Comparison of ENCODE assay signal across 10 mouse cellular contexts in genomic region chr3:92903640-92904039, GRCm38 (mm10). TPM values are rescaled to one million over a fixed set of nuclear protein-coding genes. Genes with fewer than 3 reads are reported as not detected.
A peak's percentile ranks its signal among the peaks of the same experiment; 100 is the strongest.
DNase-seq lines count a peak whose midpoint lies in the region; ATAC-seq and TF ChIP-seq lines count a peak whose summit lies in the region.
"Had no signal": no experiment of that assay in that cellular context is flagged by ENCODE, and none has a peak within 500 bp of the region (broad histone marks: within the 10 kb centered on the region; RNA-seq: fewer than 3 reads in every experiment).

No protein-coding gene starts in this region.

- no peaks in the 10 kb centered on the region for H3K4me1 ChIP-seq in intestine, postnatal 0 days (replicated peaks; ENCODE audit: control insufficient read depth, insufficient read depth, low read length)
- H3K4me1 ChIP-seq in intestine, embryonic 16.5 days (ENCODE audit: control insufficient read depth, insufficient read depth, low read length): no peaks in the 10 kb centered on the region
- no peaks in the 10 kb centered on the region for H3K4me1 ChIP-seq in ES-E14 (ENCODE audit: control insufficient read depth in 2 of 2, insufficient read depth in 2 of 2, low read length in 2 of 2, poor library complexity in 1 of 2)
- no peaks in the 10 kb centered on the region for H3K4me1 ChIP-seq in cortical plate, adult 2 months (ENCODE audit: control insufficient read depth, insufficient read depth, low read length)
- no peaks in the 10 kb centered on the region for H3K4me1 ChIP-seq in midbrain, embryonic 13.5 days (replicated peaks)

- TF ChIP-seq POLR2A in cortical plate, adult 2 months (IDR thresholded peaks at IDR 0.05; ENCODE audit: extremely low read depth, insufficient read depth, low read length): no peak

- no peak for ATAC-seq in intestine, postnatal 0 days
- no peak for ATAC-seq in intestine, embryonic 16.5 days
- 0 out of 2 replicates have a peak, but pooled peaks have one; percentile 55 for ATAC-seq in midbrain, embryonic 13.5 days

- H3K27ac ChIP-seq in intestine, postnatal 0 days (ENCODE audit: low read depth, low read length): no peak overlapping the region
- no peak overlapping the region for H3K27ac ChIP-seq in intestine, embryonic 16.5 days (ENCODE audit: low read length)
- no peak overlapping the region for H3K27ac ChIP-seq in ES-E14 (ENCODE audit: insufficient read depth, low read depth, low read length, poor library complexity, severe bottlenecking)
- H3K27ac ChIP-seq in cortical plate, adult 2 months (ENCODE audit: insufficient read depth, low read length): no peak overlapping the region
- no peak overlapping the region for H3K27ac ChIP-seq in midbrain, embryonic 13.5 days

- H3K4me3 ChIP-seq in intestine, postnatal 0 days (ENCODE audit: low read depth, low read length): no peak overlapping the region
- H3K4me3 ChIP-seq in intestine, embryonic 16.5 days (ENCODE audit: low read length): no peak overlapping the region
- H3K4me3 ChIP-seq in ES-E14 (ENCODE audit: insufficient read depth in 1 of 2, low read depth in 1 of 2, low read length in 2 of 2, poor library complexity in 1 of 2, severe bottlenecking in 1 of 2): no peak overlapping the region
- no peak overlapping the region for H3K4me3 ChIP-seq in cortical plate, adult 2 months (ENCODE audit: insufficient read depth, low read length)
- H3K4me3 ChIP-seq in midbrain, embryonic 13.5 days (replicated peaks): no peak overlapping the region

- no peaks in the 10 kb centered on the region for H3K36me3 ChIP-seq in intestine, postnatal 0 days (ENCODE audit: control insufficient read depth, insufficient read depth)
- no peaks in the 10 kb centered on the region for H3K36me3 ChIP-seq in intestine, embryonic 16.5 days (ENCODE audit: control insufficient read depth, insufficient read depth, low read length)
- H3K36me3 ChIP-seq in ES-E14 (ENCODE audit: control insufficient read depth, insufficient read depth, low read length, poor library complexity, severe bottlenecking): no peaks in the 10 kb centered on the region
- H3K36me3 ChIP-seq in midbrain, embryonic 13.5 days: no peaks in the 10 kb centered on the region

- H3K4me2 ChIP-seq in intestine, postnatal 0 days (replicated peaks; ENCODE audit: low read depth): no peak overlapping the region
- H3K4me2 ChIP-seq in intestine, embryonic 16.5 days (ENCODE audit: low read depth, low read length): no peak overlapping the region
- H3K4me2 ChIP-seq in midbrain, embryonic 13.5 days (replicated peaks): no peak overlapping the region

- WGBS in intestine, postnatal 0 days: 21% methylated on average over 4 of the region's 4 CpGs
- 26% methylated on average over 4 of the region's 4 CpGs for WGBS in intestine, embryonic 16.5 days
- 39% methylated on average over 4 of the region's 4 CpGs for WGBS in midbrain, embryonic 13.5 days

- no peaks in the 10 kb centered on the region for H3K9me3 ChIP-seq in intestine, postnatal 0 days (ENCODE audit: control insufficient read depth)
- H3K9me3 ChIP-seq in intestine, embryonic 16.5 days (ENCODE audit: control insufficient read depth, low read length): no peaks in the 10 kb centered on the region
- no peaks in the 10 kb centered on the region for H3K9me3 ChIP-seq in ES-E14 (ENCODE audit: control insufficient read depth, insufficient read depth, low read depth, low read length)
- H3K9me3 ChIP-seq in midbrain, embryonic 13.5 days: no peaks in the 10 kb centered on the region

- peak; percentile 42 for DNase-seq in ES-E14 (ENCODE audit: low read depth, low spot score)
- DNase-seq in spleen, postnatal 36 days (ENCODE audit: low spot score in 2 of 2): no peak
- no peak for DNase-seq in adrenal gland, adult 8-10 months
- DNase-seq in layer of hippocampus, postnatal 36 days: no peak
- DNase-seq: gastrocnemius, postnatal 36 days had no signal

- H3K27me3 ChIP-seq in intestine, postnatal 0 days (replicated peaks; ENCODE audit: control insufficient read depth, insufficient read depth, low read length): no peaks in the 10 kb centered on the region
- H3K27me3 ChIP-seq in intestine, embryonic 16.5 days (replicated peaks; ENCODE audit: control insufficient read depth, insufficient read depth, low read length): no peaks in the 10 kb centered on the region
- H3K27me3 ChIP-seq in midbrain, embryonic 13.5 days: no peaks in the 10 kb centered on the region

- H3K9ac ChIP-seq in intestine, postnatal 0 days (ENCODE audit: low read depth, low read length): no peak overlapping the region
- H3K9ac ChIP-seq in intestine, embryonic 16.5 days (ENCODE audit: low read depth, low read length): no peak overlapping the region
- H3K9ac ChIP-seq in ES-E14 (ENCODE audit: insufficient read depth, low read depth, low read length, poor library complexity, severe bottlenecking): no peak overlapping the region
- no peak overlapping the region for H3K9ac ChIP-seq in midbrain, embryonic 13.5 days (replicated peaks)

- in situ Hi-C loops in ES-E14 (cut with MboI; ENCODE audit: low sequenced_read_pairs in 2 of 2, unreplicated experiment in 2 of 2): loop anchor here in 1 of 2 experiments (25.0 kb wide), 1 partner anchor 134 kb away; no protein-coding TSS in a partner anchor

- TF ChIP-seq CTCF in intestine, postnatal 0 days (IDR thresholded peaks at IDR 0.05; ENCODE audit: low read depth): peak; percentile 58
- peak; percentile 27; the same call in 1 of the 2 replicates for TF ChIP-seq CTCF in cortical plate, adult 2 months (IDR thresholded peaks at IDR 0.05; ENCODE audit: extremely low read depth, insufficient read depth, low read length)

TF ChIP-seq in ES-E14, 5 proteins besides CTCF, POLR2A, EP300 and RAD21:
- no peak for TF ChIP-seq MAFK (IDR thresholded peaks at IDR 0.05; ENCODE audit: insufficient read depth, low read depth, low read length)
- TF ChIP-seq ZC3H11A (IDR thresholded peaks at IDR 0.05; ENCODE audit: borderline replicate concordance, low read depth, low read length): no peak
- no peak for TF ChIP-seq ZNF384 (IDR thresholded peaks at IDR 0.05; ENCODE audit: low read depth, low read length)
- TF ChIP-seq CHD2 (IDR thresholded peaks at IDR 0.05; ENCODE audit: low read depth, low read length): no peak
- TF ChIP-seq HCFC1 (IDR thresholded peaks at IDR 0.05; ENCODE audit: borderline replicate concordance, insufficient read depth, low read length): no peak
TF ChIP-seq in ES-E14: peak in this region for 0.

RNA-seq across cellular contexts. Expression of gene Lce3a, which starts 22.4 kb away (rescaled TPM):
- not detected in 2 replicates for polyA plus RNA-seq in intestine, postnatal 0 days (2015; fragmentation: Nextera tagmentation; extraction: Ambion mirVana)
- not detected in 2 replicates for polyA plus RNA-seq in intestine, embryonic 16.5 days (2015; fragmentation: Nextera tagmentation; extraction: Ambion mirVana)
- not detected in 2 replicates for total RNA-seq in ES-E14 (2012; rRNA removed)
- polyA plus RNA-seq in cortical plate, adult 2 months (2012; rRNA removed): not detected in 2 replicates
- not detected in 2 replicates for polyA plus RNA-seq in midbrain, embryonic 13.5 days (2015; fragmentation: Nextera tagmentation; extraction: Ambion mirVana)
- not detected for total RNA-seq in adrenal gland, adult 8-10 months (2022)
- total RNA-seq in layer of hippocampus, postnatal 36 days (2021): not detected
- total RNA-seq: gastrocnemius, postnatal 36 days; neutrophil, adult 5-6 weeks had no signal

RNA-seq across cellular contexts. Expression of gene Lce3b, which starts 29.1 kb away (rescaled TPM):
- not detected in 2 replicates for polyA plus RNA-seq in intestine, postnatal 0 days (2015; fragmentation: Nextera tagmentation; extraction: Ambion mirVana)
- not detected in 2 replicates for polyA plus RNA-seq in intestine, embryonic 16.5 days (2015; fragmentation: Nextera tagmentation; extraction: Ambion mirVana)
- total RNA-seq in ES-E14 (2012; rRNA removed): not detected in 2 replicates
- polyA plus RNA-seq in cortical plate, adult 2 months (2012; rRNA removed): not detected in 2 replicates
- polyA plus RNA-seq in midbrain, embryonic 13.5 days (2015; fragmentation: Nextera tagmentation; extraction: Ambion mirVana): not detected in 2 replicates
- not detected for total RNA-seq in adrenal gland, adult 8-10 months (2022)
- not detected for total RNA-seq in layer of hippocampus, postnatal 36 days (2021)
- total RNA-seq: gastrocnemius, postnatal 36 days; neutrophil, adult 5-6 weeks had no signal

RNA-seq across cellular contexts. Expression of gene 2310050C09Rik, which starts 33.6 kb away (rescaled TPM):
- not detected in 2 replicates for polyA plus RNA-seq in intestine, postnatal 0 days (2015; fragmentation: Nextera tagmentation; extraction: Ambion mirVana)
- not detected in 2 replicates for polyA plus RNA-seq in intestine, embryonic 16.5 days (2015; fragmentation: Nextera tagmentation; extraction: Ambion mirVana)
- not detected in 2 replicates for total RNA-seq in ES-E14 (2012; rRNA removed)
- not detected in 2 replicates for polyA plus RNA-seq in cortical plate, adult 2 months (2012; rRNA removed)
- polyA plus RNA-seq in midbrain, embryonic 13.5 days (2015; fragmentation: Nextera tagmentation; extraction: Ambion mirVana): not detected in 2 replicates
- total RNA-seq in adrenal gland, adult 8-10 months (2022): not detected
- total RNA-seq in layer of hippocampus, postnatal 36 days (2021): not detected
- total RNA-seq: gastrocnemius, postnatal 36 days; neutrophil, adult 5-6 weeks had no signal

RNA-seq across cellular contexts. Expression of gene Lce3c, which starts 40.6 kb away (rescaled TPM):
- not detected in 2 replicates for polyA plus RNA-seq in intestine, postnatal 0 days (2015; fragmentation: Nextera tagmentation; extraction: Ambion mirVana)
- polyA plus RNA-seq in intestine, embryonic 16.5 days (2015; fragmentation: Nextera tagmentation; extraction: Ambion mirVana): not detected in 2 replicates
- not detected in 2 replicates for total RNA-seq in ES-E14 (2012; rRNA removed)
- polyA plus RNA-seq in cortical plate, adult 2 months (2012; rRNA removed): not detected in 2 replicates
- polyA plus RNA-seq in midbrain, embryonic 13.5 days (2015; fragmentation: Nextera tagmentation; extraction: Ambion mirVana): not detected in 2 replicates
- not detected for total RNA-seq in adrenal gland, adult 8-10 months (2022)
- not detected for total RNA-seq in layer of hippocampus, postnatal 36 days (2021)
- total RNA-seq: gastrocnemius, postnatal 36 days; neutrophil, adult 5-6 weeks had no signal

RNA-seq across cellular contexts. Expression of gene Lce1l, which starts 52.6 kb away (rescaled TPM):
- polyA plus RNA-seq in intestine, postnatal 0 days (2015; fragmentation: Nextera tagmentation; extraction: Ambion mirVana): not detected in 2 replicates
- not detected in 2 replicates for polyA plus RNA-seq in intestine, embryonic 16.5 days (2015; fragmentation: Nextera tagmentation; extraction: Ambion mirVana)
- not detected in 2 replicates for total RNA-seq in ES-E14 (2012; rRNA removed)
- polyA plus RNA-seq in cortical plate, adult 2 months (2012; rRNA removed): not detected in 2 replicates
- not detected in 2 replicates for polyA plus RNA-seq in midbrain, embryonic 13.5 days (2015; fragmentation: Nextera tagmentation; extraction: Ambion mirVana)
- not detected for total RNA-seq in adrenal gland, adult 8-10 months (2022)
- total RNA-seq in layer of hippocampus, postnatal 36 days (2021): not detected
- total RNA-seq: gastrocnemius, postnatal 36 days; neutrophil, adult 5-6 weeks had no signal
